Mouse (Mus musculus) lung, adult 18-20 months (tissue): ENCODE results near the gene Cmpk1.

Experiments used
- DNase-seq, 2 experiments: peaks; one replicate each; pipeline ENCODE4 v3.0.0; 2022; ENCODE audit warnings: mixed read lengths in 2 of 2

Gene Cmpk1

GRCm38 (mm10) chr4:114942583-114942982, 44.5 kb downstream of the Cmpk1 start:
- DNase-seq: no peak

GRCm38 (mm10) chr4:114942112-114942511, 44.9 kb downstream of the Cmpk1 start:
- DNase-seq: no peak

GRCm38 (mm10) chr4:114941311-114941710, 45.7 kb downstream of the Cmpk1 start:
- no peak for DNase-seq

- no peak for DNase-seq
Measured at GRCm38 (mm10) chr4:114938248-114938647, 48.8 kb downstream of the Cmpk1 start.

GRCm38 (mm10) chr4:114937459-114938047, 49.5 kb downstream of the Cmpk1 start:
- no peak for DNase-seq

- peak in 1 of 2 experiments; percentile 4 for DNase-seq
Measured at GRCm38 (mm10) chr4:114934188-114934587, 52.9 kb downstream of the Cmpk1 start.

- no peak for DNase-seq
Measured at GRCm38 (mm10) chr4:114932747-114933146, 54.3 kb downstream of the Cmpk1 start.

- no peak for DNase-seq
Measured at GRCm38 (mm10) chr4:114929155-114929554, 57.9 kb downstream of the Cmpk1 start.

GRCm38 (mm10) chr4:114925917-114926312, 61.1 kb downstream of the Cmpk1 start, which contains the start of gene Foxe3:
TSS of gene Foxe3 (minus strand) at chr4:114926013.
- no peak for DNase-seq

- DNase-seq: no peak
Measured at GRCm38 (mm10) chr4:114924971-114925916, 61.8 kb downstream of the Cmpk1 start.

GRCm38 (mm10) chr4:114917091-114917490, 70.0 kb downstream of the Cmpk1 start:
- peak; percentile 15 to 40 for DNase-seq

- no peak for DNase-seq
Measured at GRCm38 (mm10) chr4:114916056-114916455, 71.0 kb downstream of the Cmpk1 start.

- peak; percentile 38 to 51 for DNase-seq
Measured at GRCm38 (mm10) chr4:114913594-114913962, 73.5 kb downstream of the Cmpk1 start.

GRCm38 (mm10) chr4:114912705-114913593, 74.1 kb downstream of the Cmpk1 start:
- no peak for DNase-seq

GRCm38 (mm10) chr4:114909602-114910484, 77.2 kb downstream of the Cmpk1 start:
- peak; percentile 17 to 26 for DNase-seq
